Mouse (Mus musculus): Measurements from ENCODE around the gene Dgke.

DNA sequence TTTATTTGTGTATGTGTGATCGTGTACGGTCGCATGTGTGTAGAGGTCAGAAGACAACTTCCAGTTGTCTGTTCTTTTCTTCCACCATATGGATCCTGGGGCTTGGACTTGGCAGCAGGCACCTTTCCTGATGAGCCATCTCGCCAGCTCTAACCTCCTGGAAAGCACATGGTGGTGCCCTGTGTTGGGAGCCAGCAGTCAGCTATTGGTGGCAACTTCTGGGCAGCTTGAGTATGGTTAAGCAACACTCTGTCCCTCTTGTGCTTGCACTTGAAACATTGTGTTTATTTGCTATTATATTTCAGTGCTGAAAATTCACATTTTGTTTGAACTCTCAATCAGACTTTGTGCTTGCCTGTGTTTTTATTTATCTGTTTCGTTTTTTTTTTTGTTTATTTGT lies 77.7 kb downstream of the Dgke start:
- no peak for TF ChIP-seq POLR2A (IDR thresholded peaks at IDR 0.05; ENCODE audit: insufficient read depth, low read length)
- no peak for TF ChIP-seq CTCF (IDR thresholded peaks at IDR 0.05; ENCODE audit: low read depth, low read length)
